Mouse (Mus musculus) E14TG2a.4 (cell line): ENCODE results near the gene Zfyve19.

ENCODE experiments used
- H3K27me3 ChIP-seq: 2 replicates; pipeline ENCODE4 v1.6.1; 2014; ENCODE audit warnings: low read length, control low read depth; ENCODE audit not compliant: insufficient read depth
- H3K36me3 ChIP-seq: 2 replicates; pipeline ENCODE4 v1.6.1; 2014; ENCODE audit warnings: low read length, control low read depth; ENCODE audit not compliant: insufficient read depth
- H3K4me1 ChIP-seq: replicated peaks from 2 replicates; pipeline ENCODE4 v1.6.1; 2014; ENCODE audit warnings: low read depth, low read length, control low read depth
- H3K4me3 ChIP-seq: replicated peaks from 2 replicates; pipeline ENCODE4 v1.5.1; 2014; ENCODE audit warnings: mild to moderate bottlenecking, low read length
- H3K9me3 ChIP-seq: 2 replicates; pipeline ENCODE4 v1.6.1; 2014; ENCODE audit warnings: low read length, control low read depth
- CTCF ChIP-seq: conservative IDR thresholded peaks from 2 replicates; pipeline ENCODE4 v1.5.1; 2014; ENCODE audit warnings: low read length
- NANOG ChIP-seq: IDR thresholded peaks from 2 replicates; pipeline ENCODE4 v1.6.1; 2014; ENCODE audit warnings: borderline replicate concordance, low read length, mixed read lengths
- POU5F1 ChIP-seq: IDR thresholded peaks from 2 replicates; pipeline ENCODE4 v1.6.1; 2014; ENCODE audit warnings: low read length, borderline replicate concordance

Gene Zfyve19

DNA sequence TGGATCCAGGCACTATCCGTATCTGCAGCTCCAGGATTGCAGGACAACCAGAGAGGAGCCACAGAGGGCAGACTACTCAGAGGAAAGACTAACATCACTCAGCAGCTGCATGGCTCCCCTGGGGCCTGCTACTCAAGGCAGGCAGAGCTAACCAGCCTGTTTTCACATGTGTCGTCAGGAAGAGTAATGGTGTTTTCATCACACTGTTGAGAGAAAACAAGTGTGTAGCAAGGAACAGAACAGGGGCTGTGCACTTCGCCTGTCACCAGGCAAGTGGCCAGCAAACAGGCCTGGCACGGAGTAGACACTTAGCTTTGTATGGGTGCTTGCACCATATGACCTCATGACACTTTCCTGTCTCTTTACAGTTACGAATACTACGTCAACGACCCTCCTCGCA is 36.8 kb upstream of the Zfyve19 start:
- Histone ChIP-seq H3K36me3 (0 out of 2 replicates have a peak, but pooled peaks cover 4% of the 10 kb centered on the region), H3K9me3 (no peaks in the 10 kb centered on the region), H3K4me1 (peaks cover 48% of the 10 kb centered on the region), H3K4me3 (no peak overlapping the region), H3K27me3 (peaks cover 33% of the 10 kb centered on the region)
- no peak for TF ChIP-seq POU5F1
- no peak for TF ChIP-seq NANOG
- no peak for TF ChIP-seq CTCF

DNA sequence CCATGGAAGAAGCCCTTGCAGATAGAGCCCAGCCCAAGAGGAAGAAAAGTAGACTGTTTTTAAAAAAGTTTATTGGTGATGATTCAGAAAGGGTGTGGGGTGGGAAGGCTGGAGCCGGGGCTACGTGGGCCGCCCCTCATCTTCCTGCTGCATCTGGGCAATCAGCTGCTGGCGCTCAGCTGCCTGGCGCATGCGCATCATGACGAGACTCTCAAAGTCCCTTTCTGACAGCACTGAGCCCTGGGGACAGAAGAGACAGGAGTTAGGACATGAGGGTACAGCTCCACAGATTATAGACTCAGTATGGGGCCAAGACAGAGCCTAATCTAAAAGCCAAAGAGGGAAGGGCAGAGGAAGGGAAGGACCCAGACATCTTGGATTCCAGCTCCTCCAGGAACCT is 36.0 kb upstream of the Zfyve19 start:
- no peak for TF ChIP-seq POU5F1
- TF ChIP-seq NANOG = no peak
- TF ChIP-seq CTCF = no peak
- Histone ChIP-seq H3K4me3 (no peak overlapping the region), H3K36me3 (0 out of 2 replicates have a peak, but pooled peaks cover 7% of the 10 kb centered on the region), H3K4me1 (peaks cover 46% of the 10 kb centered on the region), H3K27me3 (peaks cover 25% of the 10 kb centered on the region), H3K9me3 (no peaks in the 10 kb centered on the region)

DNA sequence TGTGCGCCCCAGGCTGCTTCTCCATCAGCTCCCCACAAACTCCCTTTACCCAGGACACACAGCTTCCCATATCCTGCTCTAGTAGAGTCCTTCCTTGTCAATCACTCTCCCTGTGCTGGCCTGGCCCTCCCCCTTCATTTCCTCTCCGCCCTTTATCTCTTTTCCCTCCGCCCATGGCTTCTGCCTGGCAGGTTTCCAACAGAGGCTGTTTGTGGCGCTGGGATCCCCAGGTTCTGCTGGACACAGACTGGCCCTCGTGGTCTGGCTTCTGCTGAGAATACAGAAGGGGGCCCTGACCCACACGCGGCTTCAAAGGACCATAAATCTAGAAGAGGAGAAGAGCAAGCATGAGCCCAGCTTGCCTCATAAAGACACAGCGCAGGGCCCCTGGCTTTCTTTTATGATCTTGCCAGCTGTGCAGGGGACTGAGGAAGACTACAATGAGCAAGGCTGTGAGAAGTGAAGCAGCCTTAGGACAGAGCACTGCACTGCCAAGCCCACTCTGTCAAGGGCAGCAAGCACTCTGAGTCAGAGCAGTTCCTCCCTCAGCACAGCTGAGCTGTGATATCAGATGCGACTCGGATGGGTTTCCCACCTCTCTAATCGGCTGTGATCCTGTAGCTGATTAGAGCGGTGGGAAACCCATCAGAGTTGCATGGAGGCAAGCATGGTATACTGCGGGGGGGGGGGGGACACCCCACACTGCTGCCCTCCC is 35.4 kb upstream of the Zfyve19 start:
- no peak overlapping the region for H3K4me3 ChIP-seq
- peaks cover 19% of the 10 kb centered on the region for H3K27me3 ChIP-seq
- H3K4me1 ChIP-seq = peaks cover 45% of the 10 kb centered on the region
- TF ChIP-seq NANOG (no peak), CTCF (no peak), POU5F1 (no peak)
- H3K36me3 ChIP-seq = 0 out of 2 replicates have a peak, but pooled peaks cover 8% of the 10 kb centered on the region
- H3K9me3 ChIP-seq = no peaks in the 10 kb centered on the region

DNA sequence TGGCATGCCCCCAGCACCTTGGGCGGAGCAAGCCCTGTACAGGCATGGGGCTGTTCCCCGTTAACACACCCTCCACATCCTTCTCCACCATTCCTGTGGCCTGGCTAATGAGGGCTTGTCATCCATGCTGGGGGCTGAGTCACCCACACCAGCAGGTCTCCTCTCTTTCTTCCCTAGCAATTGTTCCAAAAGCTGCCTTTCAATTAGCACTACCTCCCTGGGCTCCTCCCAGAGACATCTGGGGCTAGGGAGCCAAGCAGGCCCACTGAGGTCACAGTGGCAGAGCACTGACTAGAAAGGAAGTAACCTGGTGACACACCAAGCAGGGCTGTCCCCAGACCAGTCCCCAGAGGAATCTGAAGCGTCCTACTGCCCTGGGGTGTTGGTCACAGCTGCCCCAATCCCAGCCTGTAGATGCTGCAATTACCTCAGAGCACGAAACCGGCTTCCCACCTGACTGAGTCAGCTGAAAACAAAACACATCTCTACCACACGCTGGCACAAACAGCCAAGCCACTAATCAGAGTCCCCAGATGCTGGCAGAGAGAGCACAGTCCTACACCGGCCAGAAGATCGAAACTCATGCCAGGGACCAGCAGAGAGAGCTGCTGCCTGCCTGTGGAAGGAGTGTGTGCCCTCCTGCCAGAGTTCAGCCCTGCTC is 34.3 kb upstream of the Zfyve19 start, which contains the start of gene Gm14137:
Gene Gm14137, plus strand, starts transcription at position 519 of the 661 bp plus-strand sequence.
- no peaks in the 10 kb centered on the region for H3K9me3 ChIP-seq
- H3K36me3 ChIP-seq = peaks cover 16% of the 10 kb centered on the region; the same call in 1 of the 2 replicates
- peaks cover 43% of the 10 kb centered on the region for H3K4me1 ChIP-seq
- no peak for TF ChIP-seq POU5F1
- TF ChIP-seq NANOG = no peak
- no peak for TF ChIP-seq CTCF
- no peak within 1 kb of the TSS for H3K4me3 ChIP-seq
- H3K27me3 ChIP-seq = peaks cover 9% of the 10 kb centered on the region

DNA sequence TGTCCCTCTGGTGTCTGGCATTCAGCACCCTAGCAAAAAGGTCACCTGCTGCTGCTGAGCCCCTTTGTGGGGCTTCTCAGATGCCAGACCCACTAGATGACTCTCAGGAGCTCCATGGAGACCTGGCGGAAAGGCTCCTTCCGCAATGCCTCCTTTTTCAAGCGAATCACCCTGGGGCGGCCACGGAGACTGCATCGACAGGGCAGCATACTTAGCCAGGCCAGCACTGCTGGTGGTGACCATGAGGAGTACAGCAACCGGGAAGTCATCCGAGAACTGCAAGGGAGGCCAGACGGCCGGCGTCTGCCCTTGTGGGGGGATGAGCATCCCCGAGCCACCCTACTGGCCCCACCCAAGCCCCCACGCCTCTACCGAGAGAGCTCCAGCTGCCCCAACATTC is 33.6 kb upstream of the Zfyve19 start:
- TF ChIP-seq NANOG (no peak), POU5F1 (no peak), CTCF (no peak)
- peaks cover 2% of the 10 kb centered on the region for H3K27me3 ChIP-seq
- H3K4me3 ChIP-seq = no peak overlapping the region
- peaks cover 43% of the 10 kb centered on the region for H3K4me1 ChIP-seq
- H3K36me3 ChIP-seq = peaks cover 24% of the 10 kb centered on the region
- no peaks in the 10 kb centered on the region for H3K9me3 ChIP-seq

DNA sequence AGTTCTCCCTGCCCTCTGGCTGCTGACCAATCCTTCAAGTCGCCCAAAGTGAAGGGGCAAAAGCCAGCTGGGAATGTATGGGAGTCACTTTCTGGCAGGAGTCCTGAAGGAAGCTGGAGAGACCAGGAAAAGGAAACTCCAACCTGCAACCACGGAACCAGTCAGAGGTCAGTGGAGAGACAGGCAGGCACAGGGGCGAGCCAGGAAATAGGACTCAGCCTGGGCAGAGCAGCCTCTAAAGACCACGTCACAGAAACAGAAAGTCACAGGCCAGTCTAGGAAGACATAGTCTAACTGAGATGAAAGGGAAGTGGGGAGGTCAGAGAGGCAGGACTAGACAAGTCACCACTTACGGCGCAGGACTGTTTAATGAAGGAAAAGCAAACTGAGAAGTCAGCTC is 32.8 kb upstream of the Zfyve19 start:
- Histone ChIP-seq H3K27me3 (no peaks in the 10 kb centered on the region), H3K4me1 (peaks cover 43% of the 10 kb centered on the region), H3K36me3 (peaks cover 31% of the 10 kb centered on the region), H3K4me3 (no peak overlapping the region), H3K9me3 (no peaks in the 10 kb centered on the region)
- TF ChIP-seq CTCF (no peak), POU5F1 (no peak), NANOG (no peak)

DNA sequence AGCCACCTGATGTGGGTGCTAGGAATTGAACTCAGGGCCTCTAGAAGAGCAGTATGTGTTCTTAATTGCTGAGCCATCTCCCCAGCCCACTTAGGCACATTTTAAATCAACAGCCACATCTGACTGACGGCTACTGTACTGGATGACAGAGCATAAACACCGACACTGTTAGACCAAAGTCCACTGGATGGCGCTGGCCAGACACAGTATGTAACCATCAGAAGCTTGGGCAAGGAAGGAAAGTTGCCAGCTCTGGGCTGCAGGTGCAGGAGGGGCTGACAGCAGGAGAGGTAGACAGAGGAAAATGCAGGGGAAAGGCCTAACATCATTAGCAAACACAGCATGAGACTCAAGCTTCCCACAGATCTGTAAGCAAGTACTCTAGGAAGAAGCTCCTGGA is 31.7 kb upstream of the Zfyve19 start:
- H3K9me3 ChIP-seq = no peaks in the 10 kb centered on the region
- H3K36me3 ChIP-seq = peaks cover 34% of the 10 kb centered on the region
- H3K4me1 ChIP-seq = peaks cover 43% of the 10 kb centered on the region
- H3K27me3 ChIP-seq = no peaks in the 10 kb centered on the region
- H3K4me3 ChIP-seq = no peak overlapping the region
- TF ChIP-seq CTCF = no peak
- TF ChIP-seq POU5F1 = no peak

DNA sequence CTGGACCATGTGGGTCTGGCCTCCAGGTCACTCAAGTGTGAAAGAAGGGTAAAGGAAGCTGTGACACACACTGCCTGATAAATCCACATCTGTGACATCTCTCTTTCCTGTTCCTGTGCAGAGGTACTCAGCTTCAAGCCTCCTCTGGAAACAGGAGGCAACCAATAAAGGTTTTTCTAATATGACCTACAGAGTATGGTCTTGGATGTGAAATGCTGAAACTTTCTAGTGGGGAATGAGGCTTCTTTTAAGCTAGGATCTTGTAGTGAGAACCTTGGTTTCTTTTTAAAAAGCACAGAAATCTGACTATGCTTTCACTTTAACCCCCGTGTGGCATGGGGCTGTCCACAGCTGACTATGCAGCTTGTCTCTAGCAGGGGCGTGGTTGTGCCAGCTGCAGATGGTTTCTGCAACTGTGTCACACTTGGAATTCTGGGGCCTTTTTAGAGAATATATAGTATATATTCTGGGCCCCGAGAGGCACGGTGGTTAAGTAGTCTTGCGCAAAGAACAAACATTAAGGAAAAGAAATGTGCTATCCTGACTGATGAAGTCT is 31.0 kb upstream of the Zfyve19 start:
- H3K27me3 ChIP-seq = no peaks in the 10 kb centered on the region
- TF ChIP-seq CTCF (no peak), NANOG (no peak), POU5F1 (no peak)
- peaks cover 34% of the 10 kb centered on the region for H3K36me3 ChIP-seq
- no peaks in the 10 kb centered on the region for H3K9me3 ChIP-seq
- H3K4me1 ChIP-seq = peaks cover 36% of the 10 kb centered on the region
- no peak overlapping the region for H3K4me3 ChIP-seq
